Mouse (Mus musculus) heart, embryonic 15.5 days (tissue): Measurements from ENCODE around the gene Carmil1. TPM values are rescaled to one million over a fixed set of nuclear protein-coding genes. Genes with fewer than 3 reads are reported as not detected.

Experiments
- ATAC-seq: fragments of 200-750 bp; cut with Nextera tagmentation; replicated peaks from 2 replicates; pipeline ENCODE4 v1.8.0; 2017; ENCODE audit warnings: low read depth, moderate TSS enrichment; ENCODE audit not compliant: insufficient number of reproducible peaks, insufficient read depth, low FRiP score
- H3K27ac ChIP-seq: fragments of 300-500 bp; sonication (generic); 2 replicates; pipeline ENCODE4 v1.5.1; 2015; ENCODE audit warnings: mild to moderate bottlenecking, inconsistent platforms
- H3K27me3 ChIP-seq: fragments of 300-500 bp; sonication (generic); 2 replicates; pipeline ENCODE4 v1.6.1; 2015; ENCODE audit warnings: inconsistent platforms
- H3K36me3 ChIP-seq: fragments of 300-500 bp; sonication (generic); 2 replicates; pipeline ENCODE4 v1.6.1; 2015; ENCODE audit warnings: mild to moderate bottlenecking, inconsistent platforms
- H3K4me1 ChIP-seq: fragments of 300-500 bp; sonication (generic); replicated peaks from 2 replicates; pipeline ENCODE4 v1.6.1; 2015; ENCODE audit warnings: inconsistent platforms
- H3K4me2 ChIP-seq: fragments of 300-500 bp; sonication (generic); 2 replicates; pipeline ENCODE4 v1.6.1; 2015; ENCODE audit warnings: inconsistent platforms, mild to moderate bottlenecking, moderate library complexity
- H3K4me3 ChIP-seq: fragments of 300-500 bp; sonication (generic); 2 replicates; pipeline ENCODE4 v1.5.1; 2015; ENCODE audit warnings: mild to moderate bottlenecking, inconsistent platforms
- H3K9ac ChIP-seq: fragments of 300-500 bp; sonication (generic); 2 replicates; pipeline ENCODE4 v1.6.1; 2015; ENCODE audit warnings: mild to moderate bottlenecking, inconsistent platforms
- H3K9me3 ChIP-seq: fragments of 300-500 bp; sonication (generic); replicated peaks from 2 replicates; pipeline ENCODE4 v1.6.1; 2016; ENCODE audit warnings: inconsistent platforms
- WGBS: fragments of 180-500 bp; shearing (Covaris S2); methylation state at CpG from one replicate; pipeline ENCODE4 v1.1.7; 2015; ENCODE audit warnings: mixed read lengths; 5-methylcytosine and 5-hydroxymethylcytosine counted together
- polyA plus RNA-seq: library from polyadenylated mRNA; unstranded; fragments of >200 nt; fragmentation: Nextera tagmentation; extraction: Ambion mirVana; gene quantifications from 2 replicates; pipeline ENCODE4 v1.2.1, GENCODE M21; 2015

Gene Carmil1
- polyA plus RNA-seq, 1 experiment from 2014 or later = 6.7 TPM

DNA sequence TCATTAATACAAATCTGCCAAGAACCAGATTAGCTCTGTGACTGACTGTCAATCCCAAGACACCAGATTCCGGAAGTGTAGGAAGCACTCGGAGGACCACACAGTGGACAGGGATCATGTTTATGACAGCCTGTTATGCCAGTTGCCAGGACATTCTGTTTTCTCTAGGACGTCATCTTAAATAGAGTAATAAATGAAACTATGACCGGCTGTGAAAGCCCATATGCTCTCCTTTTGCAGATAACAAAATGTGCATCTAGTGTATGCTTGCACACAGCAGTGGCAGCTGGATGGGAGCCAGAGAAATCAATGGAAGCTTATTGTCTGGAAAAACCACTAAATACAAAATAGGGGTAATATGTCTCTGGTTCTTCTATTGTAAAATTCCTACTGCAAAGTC is 43.9 kb downstream of the Carmil1 start:
- no peaks in the 10 kb centered on the region for H3K27me3 ChIP-seq

DNA sequence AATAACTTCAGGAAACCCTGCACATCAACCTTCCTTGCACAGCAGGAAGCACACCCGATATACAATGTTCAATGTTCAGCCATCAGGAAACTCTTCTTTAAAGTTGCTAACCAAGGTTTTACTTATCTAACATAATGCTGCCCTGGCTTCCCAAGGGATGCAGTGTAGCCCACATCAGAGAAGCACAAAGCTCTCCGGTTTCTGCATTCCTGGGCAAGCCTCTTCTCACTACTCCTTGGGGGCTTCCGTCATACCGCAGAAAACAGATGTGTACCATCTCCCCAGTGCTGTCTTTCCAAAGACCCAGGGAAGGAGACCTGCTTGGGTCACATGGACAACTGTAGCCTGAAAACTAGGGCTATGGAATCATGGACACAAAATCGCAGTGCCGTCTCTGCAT is 47.8 kb downstream of the Carmil1 start:
- WGBS = 72% methylated on average over 6 of the region's 6 CpGs

More for the DNA sequence above, 43.9 kb downstream of the Carmil1 start:
- H3K4me1 ChIP-seq = peaks cover 6% of the 10 kb centered on the region
- no peak overlapping the region for H3K4me2 ChIP-seq
- no peaks in the 10 kb centered on the region for H3K9me3 ChIP-seq
- no peaks in the 10 kb centered on the region for H3K36me3 ChIP-seq
- no peak for ATAC-seq
- no peak overlapping the region for H3K27ac ChIP-seq
- H3K9ac ChIP-seq = no peak overlapping the region
- 55% methylated on average over 4 of the region's 4 CpGs for WGBS
- H3K4me3 ChIP-seq = no peak overlapping the region

GRCm38 (mm10) chr13:24231746-24232483 is 48.7 kb downstream of the Carmil1 start:
- Histone ChIP-seq H3K4me3 (no peak overlapping the region), H3K4me1 (no peaks in the 10 kb centered on the region), H3K9me3 (no peaks in the 10 kb centered on the region), H3K4me2 (no peak overlapping the region), H3K36me3 (no peaks in the 10 kb centered on the region), H3K27ac (no peak overlapping the region), H3K9ac (no peak overlapping the region), H3K27me3 (no peaks in the 10 kb centered on the region)
- WGBS = 85% methylated on average over 10 of the region's 10 CpGs
- no peak for ATAC-seq

More for the DNA sequence above, 47.8 kb downstream of the Carmil1 start:
- H3K9me3 ChIP-seq = no peaks in the 10 kb centered on the region
- H3K36me3 ChIP-seq = no peaks in the 10 kb centered on the region
- no peaks in the 10 kb centered on the region for H3K4me1 ChIP-seq
- H3K4me2 ChIP-seq = no peak overlapping the region
- no peaks in the 10 kb centered on the region for H3K27me3 ChIP-seq
- no peak for ATAC-seq
- H3K4me3 ChIP-seq = no peak overlapping the region
- H3K27ac ChIP-seq = no peak overlapping the region
- no peak overlapping the region for H3K9ac ChIP-seq

DNA sequence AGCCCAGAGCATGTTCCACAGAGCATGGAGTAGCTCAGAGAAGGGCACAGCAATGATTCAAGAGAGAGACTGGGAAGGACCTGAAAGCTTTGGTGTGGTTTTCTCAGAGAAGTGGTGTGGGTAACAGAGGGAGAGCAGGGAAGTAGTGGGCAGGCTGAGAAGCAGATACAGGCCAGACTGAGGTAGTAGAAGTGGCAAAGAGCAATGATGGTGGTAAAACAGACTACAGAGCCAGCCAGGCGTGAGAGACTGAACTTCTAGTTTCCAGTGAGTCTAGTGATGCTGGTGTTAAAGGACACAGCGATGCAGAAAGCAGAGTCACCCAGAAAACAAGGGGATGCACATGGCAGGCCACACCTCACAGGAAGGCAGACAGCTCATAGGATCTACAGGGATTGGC is 49.4 kb downstream of the Carmil1 start:
- H3K4me3 ChIP-seq = no peak overlapping the region
- no peak overlapping the region for H3K27ac ChIP-seq
- H3K36me3 ChIP-seq = no peaks in the 10 kb centered on the region
- H3K27me3 ChIP-seq = no peaks in the 10 kb centered on the region
- H3K4me1 ChIP-seq = no peaks in the 10 kb centered on the region
- 81% methylated on average over 2 of the region's 2 CpGs for WGBS
- no peaks in the 10 kb centered on the region for H3K9me3 ChIP-seq
- no peak overlapping the region for H3K9ac ChIP-seq
- no peak for ATAC-seq
- no peak overlapping the region for H3K4me2 ChIP-seq

GRCm38 (mm10) chr13:24230541-24231095 is 50.0 kb downstream of the Carmil1 start:
- H3K4me2 ChIP-seq = no peak overlapping the region
- ATAC-seq = no peak
- WGBS = 80% methylated on average over 4 of the region's 4 CpGs
- no peak overlapping the region for H3K27ac ChIP-seq
- H3K36me3 ChIP-seq = no peaks in the 10 kb centered on the region
- H3K4me3 ChIP-seq = no peak overlapping the region
- no peaks in the 10 kb centered on the region for H3K9me3 ChIP-seq
- no peaks in the 10 kb centered on the region for H3K4me1 ChIP-seq
- H3K9ac ChIP-seq = no peak overlapping the region
- H3K27me3 ChIP-seq = no peaks in the 10 kb centered on the region

GRCm38 (mm10) chr13:24223425-24224201 is 57.0 kb downstream of the Carmil1 start:
- H3K9me3 ChIP-seq = no peaks in the 10 kb centered on the region
- ATAC-seq = no peak
- no peaks in the 10 kb centered on the region for H3K27me3 ChIP-seq
- 63% methylated on average over 8 of the region's 8 CpGs for WGBS
- H3K4me3 ChIP-seq = no peak overlapping the region
- H3K9ac ChIP-seq = no peak overlapping the region
- no peak overlapping the region for H3K27ac ChIP-seq
- no peak overlapping the region for H3K4me2 ChIP-seq
- H3K4me1 ChIP-seq = no peaks in the 10 kb centered on the region
- no peaks in the 10 kb centered on the region for H3K36me3 ChIP-seq

DNA sequence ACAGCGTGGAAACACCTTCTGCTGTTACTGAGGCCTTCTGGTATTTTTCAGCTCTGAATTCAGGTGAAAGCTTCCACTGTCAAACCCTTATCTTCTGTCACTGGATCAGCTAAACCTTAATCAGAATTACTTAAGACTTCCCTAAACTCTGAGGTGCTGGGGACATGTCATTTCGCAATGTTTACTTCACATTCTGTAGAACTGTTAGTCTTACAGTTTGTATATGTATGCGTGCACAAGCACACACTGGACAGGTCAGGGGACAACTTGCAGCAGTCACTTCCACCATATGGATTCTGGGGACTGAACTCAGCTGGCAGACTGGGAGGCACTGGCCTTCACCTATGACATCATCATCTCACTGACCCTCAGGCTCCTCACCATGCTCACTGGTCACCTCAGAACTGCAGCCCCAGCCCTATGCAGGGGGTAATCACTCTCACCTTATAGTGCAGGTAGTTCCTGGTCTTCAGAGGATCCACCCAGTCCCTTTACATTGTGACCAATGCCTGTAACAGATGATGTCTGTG is 60.1 kb downstream of the Carmil1 start:
- no peak overlapping the region for H3K4me2 ChIP-seq
- H3K9ac ChIP-seq = no peak overlapping the region
- H3K27me3 ChIP-seq = no peaks in the 10 kb centered on the region
- no peak overlapping the region for H3K4me3 ChIP-seq
- WGBS = 72% methylated on average over 3 of the region's 3 CpGs
- H3K36me3 ChIP-seq = no peaks in the 10 kb centered on the region
- no peaks in the 10 kb centered on the region for H3K9me3 ChIP-seq
- H3K4me1 ChIP-seq = no peaks in the 10 kb centered on the region
- ATAC-seq = no peak
- H3K27ac ChIP-seq = no peak overlapping the region

- Histone ChIP-seq H3K9ac (no peak overlapping the region), H3K36me3 (no peaks in the 10 kb centered on the region), H3K9me3 (no peaks in the 10 kb centered on the region), H3K4me1 (no peaks in the 10 kb centered on the region), H3K27ac (no peak overlapping the region), H3K4me3 (no peak overlapping the region), H3K27me3 (no peaks in the 10 kb centered on the region), H3K4me2 (no peak overlapping the region)
- ATAC-seq = no peak
- WGBS = 51% methylated on average over 2 of the region's 2 CpGs
Observed at GRCm38 (mm10) chr13:24211229-24211628, 69.4 kb downstream of the Carmil1 start.

DNA sequence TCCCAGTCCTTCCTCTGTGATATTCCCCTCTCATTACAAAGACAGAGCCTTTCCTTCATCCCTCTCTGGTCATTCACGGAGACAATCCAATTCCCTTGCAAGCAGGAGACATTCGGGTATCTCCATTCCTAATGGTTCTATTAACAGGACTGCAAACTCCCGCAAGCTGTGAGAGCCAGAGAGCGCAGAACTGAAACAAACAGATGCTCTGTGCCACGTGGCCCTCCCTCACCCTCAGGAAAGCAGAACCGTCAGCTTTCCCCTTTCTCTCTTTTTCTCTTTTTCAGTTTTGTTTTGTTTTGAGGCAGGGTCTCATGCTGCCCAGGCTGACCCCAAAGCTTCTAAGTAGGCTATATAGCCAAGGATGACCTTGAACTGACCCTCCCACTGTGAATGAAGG is 74.5 kb downstream of the Carmil1 start:
- Histone ChIP-seq H3K9me3 (no peaks in the 10 kb centered on the region), H3K4me2 (no peak overlapping the region), H3K27me3 (no peaks in the 10 kb centered on the region), H3K27ac (no peak overlapping the region), H3K9ac (no peak overlapping the region), H3K36me3 (no peaks in the 10 kb centered on the region), H3K4me3 (no peak overlapping the region), H3K4me1 (no peaks in the 10 kb centered on the region)
- ATAC-seq = no peak
- 78% methylated on average over 6 of the region's 6 CpGs for WGBS

- ATAC-seq = no peak
- no peak overlapping the region for H3K9ac ChIP-seq
- no peaks in the 10 kb centered on the region for H3K9me3 ChIP-seq
- H3K4me1 ChIP-seq = no peaks in the 10 kb centered on the region
- no peaks in the 10 kb centered on the region for H3K36me3 ChIP-seq
- no peak overlapping the region for H3K27ac ChIP-seq
- 88% methylated on average over 6 of the region's 6 CpGs for WGBS
- no peaks in the 10 kb centered on the region for H3K27me3 ChIP-seq
- no peak overlapping the region for H3K4me2 ChIP-seq
- H3K4me3 ChIP-seq = no peak overlapping the region
Observed at GRCm38 (mm10) chr13:24202314-24202713, 78.3 kb downstream of the Carmil1 start.

- no peaks in the 10 kb centered on the region for H3K4me1 ChIP-seq
- H3K36me3 ChIP-seq = no peaks in the 10 kb centered on the region
- H3K27ac ChIP-seq = no peak overlapping the region
- no peaks in the 10 kb centered on the region for H3K27me3 ChIP-seq
- H3K4me2 ChIP-seq = no peak overlapping the region
- H3K9me3 ChIP-seq = no peaks in the 10 kb centered on the region
- no peak overlapping the region for H3K9ac ChIP-seq
- H3K4me3 ChIP-seq = no peak overlapping the region
- 48% methylated on average over 7 of the region's 7 CpGs for WGBS
- ATAC-seq = no peak
Observed at GRCm38 (mm10) chr13:24199861-24200543, 80.6 kb downstream of the Carmil1 start.
